Mouse (Mus musculus) G1E (cell line): ENCODE results near the gene Ptpn18. TPM values are rescaled to one million over a fixed set of nuclear protein-coding genes. Genes with fewer than 3 reads are reported as not detected.

Source experiments
- ATAC-seq: 2 replicates; pipeline ENCODE4 v1.8.0; 2016; ENCODE audit warnings: mild to moderate bottlenecking; ENCODE audit not compliant: insufficient number of reproducible peaks, poor library complexity, low FRiP score, severe bottlenecking; ENCODE audit errors: extremely low read depth
- DNase-seq: peaks from one replicate; pipeline ENCODE4 v3.0.0; 2012; ENCODE audit warnings: low spot score
- H3K27me3 ChIP-seq: 2 replicates; pipeline ENCODE4 v1.6.1; 2012; ENCODE audit warnings: mild to moderate bottlenecking, low read length, inconsistent platforms; ENCODE audit not compliant: insufficient read depth
- H3K36me3 ChIP-seq: replicated peaks from 2 replicates; pipeline ENCODE3; 2012; ENCODE audit warnings: mild to moderate bottlenecking, inconsistent platforms
- H3K4me1 ChIP-seq: 2 replicates; pipeline ENCODE4 v1.6.1; 2012; ENCODE audit warnings: low read depth, low read length, inconsistent platforms, mixed read lengths; ENCODE audit not compliant: insufficient read depth
- H3K4me3 ChIP-seq: 2 replicates; pipeline ENCODE4 v1.5.1; 2012; ENCODE audit warnings: low read depth, mild to moderate bottlenecking, inconsistent platforms, low read length, moderate library complexity, mixed read lengths
- H3K9me3 ChIP-seq: replicated peaks from 2 replicates; pipeline ENCODE4 v1.6.1; 2012; ENCODE audit warnings: inconsistent platforms
- CTCF ChIP-seq: IDR thresholded peaks from 2 replicates; pipeline ENCODE4 v1.5.1; 2012; ENCODE audit warnings: low read depth, low read length, inconsistent platforms, mixed read lengths
- GATA1 ChIP-seq: IDR thresholded peaks from 2 replicates; pipeline ENCODE4 v1.6.1; 2012; ENCODE audit warnings: borderline replicate concordance, low read length, inconsistent platforms, mixed read lengths
- GATA2 ChIP-seq: IDR thresholded peaks from 2 replicates; pipeline ENCODE4 v1.6.1; 2012; ENCODE audit warnings: low read depth, low read length, inconsistent platforms, borderline replicate concordance
- POLR2AphosphoS5 ChIP-seq: IDR thresholded peaks from 2 replicates; pipeline ENCODE4 v1.6.1; 2012; ENCODE audit warnings: low read depth, low read length, inconsistent platforms; ENCODE audit not compliant: insufficient replicate concordance
- TAL1 ChIP-seq: conservative IDR thresholded peaks from 2 replicates; pipeline ENCODE4 v1.6.1; 2012; ENCODE audit warnings: low read depth, low read length, inconsistent platforms, mixed read lengths
- polyA plus RNA-seq: library from polyadenylated mRNA; stranded (reverse); fragments of >175 nt; gene quantifications from 2 replicates; pipeline ENCODE4 v1.2.3, GENCODE M21; 2012
- total RNA-seq, 2 experiments: library from RNA; stranded (forward) in 1 of 2; stranded (reverse) in 1 of 2; fragments of 200-1000 nt in 1 of 2; fragments of >200 nt in 1 of 2; fragmentation: Nextera tagmentation in 1 of 2; gene quantifications; 2 replicates each; pipeline ENCODE4 v1.2.3; 2014 to 2017

Gene Ptpn18
- total and polyA plus RNA-seq, 3 experiments = 57.9 to 117 (median 104) TPM

DNA sequence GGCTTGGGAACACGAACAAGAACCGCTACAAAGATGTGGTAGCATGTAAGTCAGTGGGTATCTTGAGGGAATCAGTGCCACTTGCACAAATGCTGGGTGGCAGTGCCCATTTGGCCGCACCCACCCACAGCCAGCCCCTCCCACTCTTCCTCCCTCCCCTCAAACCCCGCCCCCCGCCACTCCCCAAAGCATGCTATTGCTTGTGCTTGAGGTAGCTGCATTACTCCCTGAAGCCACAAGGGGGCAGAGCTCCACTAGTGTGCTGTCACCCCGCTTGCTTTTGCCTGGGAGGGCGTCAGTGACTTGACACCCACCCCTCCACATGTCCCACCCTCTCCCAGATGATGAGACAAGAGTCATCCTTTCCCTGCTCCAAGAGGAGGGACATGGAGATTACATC lies 3.2 kb downstream of the Ptpn18 start:
- TF ChIP-seq CTCF = peak; percentile 66; the same call in 1 of the 2 replicates
- TF ChIP-seq POLR2AphosphoS5 = no peak
- TF ChIP-seq TAL1 = no peak
- no peak for TF ChIP-seq GATA2
- H3K4me3 ChIP-seq = no peak overlapping the region
- ATAC-seq = 0 out of 2 replicates have a peak, but pooled peaks have one; percentile 9
- no peaks in the 10 kb centered on the region for H3K9me3 ChIP-seq
- H3K36me3 ChIP-seq = peaks cover 5% of the 10 kb centered on the region
- H3K4me1 ChIP-seq = peaks cover 54% of the 10 kb centered on the region
- peaks cover 20% of the 10 kb centered on the region for H3K27me3 ChIP-seq
- peak; percentile 69 for DNase-seq

DNA sequence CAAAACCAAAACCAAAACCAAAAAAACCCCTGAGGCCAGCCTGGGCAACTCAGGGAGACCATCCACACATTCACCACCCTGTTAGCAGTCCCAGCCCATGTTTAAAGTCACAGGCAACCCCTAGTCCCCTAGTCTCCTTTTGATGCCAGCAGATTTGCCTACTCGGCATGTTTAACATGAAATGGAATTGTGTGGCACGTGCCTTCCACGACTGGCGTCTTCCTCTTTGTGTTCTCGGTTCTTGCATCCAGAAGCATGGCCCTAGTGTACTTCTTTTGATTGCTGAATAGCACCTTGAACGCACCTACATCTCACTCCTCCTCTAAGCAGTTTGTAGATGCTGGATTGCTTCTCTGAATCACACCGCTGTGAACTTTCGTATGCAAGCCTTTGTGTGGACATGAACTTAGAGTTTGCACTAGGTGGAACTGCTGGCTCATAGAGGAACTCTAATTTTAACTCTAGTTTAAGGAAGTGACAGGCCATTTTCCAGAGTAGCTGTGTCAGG lies 4.8 kb downstream of the Ptpn18 start:
- Histone ChIP-seq H3K27me3 (peaks cover 6% of the 10 kb centered on the region), H3K4me3 (no peak overlapping the region), H3K4me1 (peaks cover 47% of the 10 kb centered on the region), H3K36me3 (peaks cover 5% of the 10 kb centered on the region), H3K9me3 (no peaks in the 10 kb centered on the region)
- TF ChIP-seq GATA1 (no peak), TAL1 (no peak), POLR2AphosphoS5 (no peak), GATA2 (no peak), CTCF (no peak)
- ATAC-seq = no peak
- no peak for DNase-seq

DNA sequence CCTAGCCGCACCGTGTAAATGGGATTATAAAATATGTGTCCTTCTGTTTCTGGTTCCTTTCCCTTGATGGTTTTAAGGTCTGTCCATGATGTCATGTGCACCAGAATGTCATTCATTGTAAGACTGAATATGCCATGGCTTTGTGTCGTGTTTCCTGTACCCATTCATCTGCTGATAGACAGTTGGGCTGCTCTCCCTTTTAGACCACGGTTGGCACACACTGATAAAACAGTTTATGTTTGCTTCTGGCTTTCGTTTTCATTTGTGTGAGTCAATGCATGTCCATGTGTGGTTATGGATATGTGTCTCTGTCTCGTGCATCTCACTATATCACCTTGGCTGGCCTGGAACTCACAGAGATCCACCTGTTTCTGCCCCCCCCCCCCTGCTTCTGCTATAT lies 5.9 kb downstream of the Ptpn18 start:
- Histone ChIP-seq H3K4me3 (no peak overlapping the region), H3K27me3 (no peaks in the 10 kb centered on the region), H3K9me3 (no peaks in the 10 kb centered on the region), H3K36me3 (peaks cover 7% of the 10 kb centered on the region), H3K4me1 (peaks cover 36% of the 10 kb centered on the region)
- ATAC-seq (no peak), DNase-seq (no peak)
- no peak for TF ChIP-seq POLR2AphosphoS5
- no peak for TF ChIP-seq TAL1
- no peak for TF ChIP-seq CTCF
- TF ChIP-seq GATA1 = no peak
- no peak for TF ChIP-seq GATA2

DNA sequence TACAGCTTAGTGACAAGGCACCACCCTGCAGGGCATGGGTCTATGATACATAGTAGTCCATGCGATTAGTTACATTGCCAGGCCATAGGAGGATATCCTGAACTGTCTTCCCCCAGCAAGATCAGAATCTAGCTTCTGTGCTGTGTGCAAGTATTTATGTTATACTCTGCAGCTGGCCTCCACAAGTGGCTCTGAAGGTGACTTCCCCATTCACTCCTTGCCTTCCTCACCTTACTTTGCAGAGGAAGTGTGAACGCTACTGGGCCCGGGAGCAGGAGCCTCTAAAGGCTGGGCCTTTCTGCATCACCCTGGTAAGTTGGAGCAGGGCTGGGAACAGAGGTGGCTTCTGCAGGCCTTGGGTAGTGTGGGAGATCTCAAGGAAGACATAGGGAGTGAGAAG lies 8.5 kb downstream of the Ptpn18 start:
- ATAC-seq (no peak), DNase-seq (no peak)
- Histone ChIP-seq H3K9me3 (no peaks in the 10 kb centered on the region), H3K36me3 (peaks cover 11% of the 10 kb centered on the region), H3K4me3 (no peak overlapping the region), H3K27me3 (peaks cover 18% of the 10 kb centered on the region), H3K4me1 (peaks cover 45% of the 10 kb centered on the region)
- TF ChIP-seq POLR2AphosphoS5 = no peak
- TF ChIP-seq CTCF = no peak
- TF ChIP-seq TAL1 = no peak
- no peak for TF ChIP-seq GATA1
- TF ChIP-seq GATA2 = no peak

DNA sequence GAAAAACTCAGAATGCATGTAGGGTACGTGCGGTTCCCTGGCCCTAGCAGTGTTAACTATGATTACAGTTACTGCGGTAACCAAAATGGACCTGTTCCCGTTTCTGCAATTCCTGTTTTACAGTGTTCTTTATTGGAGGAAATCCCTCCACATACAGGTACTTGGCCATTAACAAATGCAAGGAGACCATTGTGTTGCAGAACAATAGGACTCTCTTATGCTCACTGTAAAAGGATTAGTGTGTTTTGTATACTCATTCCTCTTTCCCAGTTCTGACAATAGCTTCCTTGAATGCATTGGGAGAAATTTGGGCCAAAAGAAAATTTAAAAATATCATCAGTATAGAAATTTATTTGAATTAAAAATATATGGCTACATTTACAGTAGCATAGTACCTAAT lies 8.9 kb downstream of the Ptpn18 start:
- DNase-seq (no peak), ATAC-seq (no peak)
- peaks cover 46% of the 10 kb centered on the region for H3K4me1 ChIP-seq
- H3K4me3 ChIP-seq = no peak overlapping the region
- H3K9me3 ChIP-seq = no peaks in the 10 kb centered on the region
- TF ChIP-seq CTCF (no peak), GATA1 (no peak), POLR2AphosphoS5 (no peak), TAL1 (no peak), GATA2 (no peak)
- H3K36me3 ChIP-seq = peaks cover 9% of the 10 kb centered on the region
- peaks cover 20% of the 10 kb centered on the region for H3K27me3 ChIP-seq

DNA sequence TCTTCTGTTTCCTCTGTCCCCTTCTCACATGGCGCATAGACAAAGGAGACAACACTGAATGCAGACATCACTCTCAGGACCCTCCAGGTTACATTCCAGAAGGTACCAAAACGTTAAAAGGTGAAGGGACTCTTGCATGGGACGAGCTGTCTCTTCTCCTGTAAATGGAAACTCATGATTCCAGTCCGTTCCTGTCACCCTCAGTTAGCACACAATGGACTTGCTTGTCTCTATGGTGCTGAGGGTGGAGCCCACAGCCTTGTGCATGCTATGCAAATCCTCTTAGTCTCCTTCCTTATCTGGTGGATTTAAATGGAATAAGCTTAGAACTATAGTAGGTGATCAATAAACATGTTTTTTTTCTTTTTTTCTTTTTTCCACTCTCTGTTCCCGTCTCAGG lies 10.2 kb downstream of the Ptpn18 start:
- peaks cover 43% of the 10 kb centered on the region for H3K4me1 ChIP-seq
- no peak for TF ChIP-seq GATA2
- TF ChIP-seq GATA1 = no peak
- TF ChIP-seq TAL1 = no peak
- no peak for TF ChIP-seq POLR2AphosphoS5
- TF ChIP-seq CTCF = no peak
- ATAC-seq = no peak

More for the DNA sequence above, 10.2 kb downstream of the Ptpn18 start:
- Histone ChIP-seq H3K9me3 (no peaks in the 10 kb centered on the region), H3K36me3 (peaks cover 6% of the 10 kb centered on the region), H3K27me3 (peaks cover 20% of the 10 kb centered on the region), H3K4me3 (no peak overlapping the region)
- DNase-seq = no peak
